Mouse (Mus musculus): ENCODE results near the gene Galk1. TPM values are rescaled to one million over a fixed set of nuclear protein-coding genes. Genes with fewer than 3 reads are reported as not detected.

The Galk1 gene
- polyA plus RNA-seq, 1 experiment from 2014 or later: 65.9 TPM

GRCm38 (mm10) chr11:116045173-116045572 is 32.7 kb upstream of the Galk1 start:
- 97% methylated on average over 6 of the region's 6 CpGs for whole genome bisulfite sequencing
- Histone ChIP-seq H3K4me3 (replicated peaks) (no peak overlapping the region), H3K4me1 (no peaks in the 10 kb centered on the region), H3K4me2 (no peak overlapping the region), H3K9me3 (replicated peaks) (no peaks in the 10 kb centered on the region), H3K9ac (replicated peaks) (no peak overlapping the region), H3K36me3 (peaks cover 52% of the 10 kb centered on the region), H3K27ac (replicated peaks) (no peak overlapping the region), H3K27me3 (replicated peaks) (no peaks in the 10 kb centered on the region)
- no peak for ATAC-seq (ENCODE audit: low FRiP score)

- H3K4me1 ChIP-seq: no peaks in the 10 kb centered on the region
- H3K27ac ChIP-seq (replicated peaks): no peak overlapping the region
- H3K9me3 ChIP-seq (replicated peaks): no peaks in the 10 kb centered on the region
- H3K9ac ChIP-seq (replicated peaks): no peak overlapping the region
- H3K4me3 ChIP-seq (replicated peaks): no peak overlapping the region
- H3K36me3 ChIP-seq: peaks cover 47% of the 10 kb centered on the region
- no peak overlapping the region for H3K4me2 ChIP-seq
- H3K27me3 ChIP-seq (replicated peaks): no peaks in the 10 kb centered on the region
- ATAC-seq (ENCODE audit: low FRiP score): no peak
- 100% methylated on average over 1 of the region's 1 CpGs for WGBS
Measured at GRCm38 (mm10) chr11:116043286-116043685, 30.8 kb upstream of the Galk1 start.

- Histone ChIP-seq H3K27me3 (replicated peaks) (no peaks in the 10 kb centered on the region), H3K9me3 (replicated peaks) (no peaks in the 10 kb centered on the region), H3K4me3 (replicated peaks) (no peak overlapping the region), H3K4me2 (no peak overlapping the region), H3K27ac (replicated peaks) (no peak overlapping the region), H3K4me1 (no peaks in the 10 kb centered on the region), H3K9ac (replicated peaks) (no peak overlapping the region), H3K36me3 (peaks cover 41% of the 10 kb centered on the region)
- 94% methylated on average over 5 of the region's 5 CpGs for WGBS
- ATAC-seq (ENCODE audit: low FRiP score): no peak
Measured at GRCm38 (mm10) chr11:116042372-116043138, 30.0 kb upstream of the Galk1 start.

- peaks cover 34% of the 10 kb centered on the region for H3K36me3 ChIP-seq
- no peak for ATAC-seq (ENCODE audit: low FRiP score)
- H3K4me2 ChIP-seq: no peak overlapping the region
- H3K4me1 ChIP-seq: no peaks in the 10 kb centered on the region
- H3K27me3 ChIP-seq (replicated peaks): no peaks in the 10 kb centered on the region
- H3K4me3 ChIP-seq (replicated peaks): no peak overlapping the region
- H3K9me3 ChIP-seq (replicated peaks): no peaks in the 10 kb centered on the region
- no peak overlapping the region for H3K9ac ChIP-seq (replicated peaks)
- no peak overlapping the region for H3K27ac ChIP-seq (replicated peaks)
- WGBS: 95% methylated on average over 2 of the region's 2 CpGs
Measured at GRCm38 (mm10) chr11:116041833-116042232, 29.3 kb upstream of the Galk1 start.

- H3K27ac ChIP-seq (replicated peaks): no peak overlapping the region
- ATAC-seq (ENCODE audit: low FRiP score): no peak
- H3K4me2 ChIP-seq: no peak overlapping the region
- H3K4me1 ChIP-seq: no peaks in the 10 kb centered on the region
- peaks cover 26% of the 10 kb centered on the region for H3K36me3 ChIP-seq
- H3K9ac ChIP-seq (replicated peaks): no peak overlapping the region
- no peaks in the 10 kb centered on the region for H3K27me3 ChIP-seq (replicated peaks)
- 95% methylated on average over 6 of the region's 6 CpGs for WGBS
- no peaks in the 10 kb centered on the region for H3K9me3 ChIP-seq (replicated peaks)
- H3K4me3 ChIP-seq (replicated peaks): no peak overlapping the region
Measured at GRCm38 (mm10) chr11:116040593-116040992, 28.1 kb upstream of the Galk1 start.

- Histone ChIP-seq H3K4me2 (no peak overlapping the region), H3K4me1 (peaks cover 7% of the 10 kb centered on the region), H3K36me3 (peaks cover 23% of the 10 kb centered on the region), H3K9me3 (replicated peaks) (no peaks in the 10 kb centered on the region), H3K4me3 (replicated peaks) (no peak overlapping the region), H3K27me3 (replicated peaks) (no peaks in the 10 kb centered on the region), H3K9ac (replicated peaks) (no peak overlapping the region), H3K27ac (replicated peaks) (no peak overlapping the region)
- 95% methylated on average over 9 of the region's 9 CpGs for WGBS
- ATAC-seq (ENCODE audit: low FRiP score): no peak
Measured at GRCm38 (mm10) chr11:116037826-116038225, 25.3 kb upstream of the Galk1 start.

GRCm38 (mm10) chr11:116036671-116037070 is 24.2 kb upstream of the Galk1 start:
- Histone ChIP-seq H3K9ac (replicated peaks) (no peak overlapping the region), H3K9me3 (replicated peaks) (no peaks in the 10 kb centered on the region), H3K27me3 (replicated peaks) (no peaks in the 10 kb centered on the region), H3K4me3 (replicated peaks) (no peak overlapping the region), H3K4me1 (peaks cover 18% of the 10 kb centered on the region), H3K4me2 (no peak overlapping the region), H3K36me3 (peaks cover 20% of the 10 kb centered on the region), H3K27ac (replicated peaks) (no peak overlapping the region)
- WGBS: 72% methylated on average over 3 of the region's 3 CpGs
- no peak for ATAC-seq (ENCODE audit: low FRiP score)

- ATAC-seq (ENCODE audit: low FRiP score): no peak
- H3K4me2 ChIP-seq: no peak overlapping the region
- WGBS: 98% methylated on average over 6 of the region's 6 CpGs
- H3K9ac ChIP-seq (replicated peaks): no peak overlapping the region
- no peaks in the 10 kb centered on the region for H3K9me3 ChIP-seq (replicated peaks)
- no peak overlapping the region for H3K4me3 ChIP-seq (replicated peaks)
- H3K27me3 ChIP-seq (replicated peaks): no peaks in the 10 kb centered on the region
- no peak overlapping the region for H3K27ac ChIP-seq (replicated peaks)
- peaks cover 30% of the 10 kb centered on the region for H3K4me1 ChIP-seq
- H3K36me3 ChIP-seq: peaks cover 11% of the 10 kb centered on the region
Measured at GRCm38 (mm10) chr11:116034584-116034983, 22.1 kb upstream of the Galk1 start.

GRCm38 (mm10) chr11:116030898-116031845 is 18.7 kb upstream of the Galk1 start:
- Histone ChIP-seq H3K27me3 (replicated peaks) (no peaks in the 10 kb centered on the region), H3K9ac (replicated peaks) (peak overlapping the region; percentile 89), H3K4me3 (replicated peaks) (peak overlapping the region; percentile 75), H3K36me3 (no peaks in the 10 kb centered on the region), H3K4me1 (peaks cover 35% of the 10 kb centered on the region), H3K4me2 (peak overlapping the region; percentile 76), H3K9me3 (replicated peaks) (no peaks in the 10 kb centered on the region), H3K27ac (replicated peaks) (peak overlapping the region; percentile 100)
- peak; percentile 43 for ATAC-seq (ENCODE audit: low FRiP score)
- WGBS: 27% methylated on average over 14 of the region's 14 CpGs

- Histone ChIP-seq H3K27ac (replicated peaks) (peak within 1 kb of the TSS; percentile 100), H3K4me2 (peak within 1 kb of the TSS; percentile 76), H3K27me3 (replicated peaks) (no peaks in the 10 kb centered on the region), H3K9ac (replicated peaks) (peak within 1 kb of the TSS; percentile 89), H3K4me1 (peaks cover 35% of the 10 kb centered on the region), H3K36me3 (no peaks in the 10 kb centered on the region), H3K4me3 (replicated peaks) (peak within 1 kb of the TSS; percentile 75), H3K9me3 (replicated peaks) (no peaks in the 10 kb centered on the region)
- under 1% methylated on average over 64 of the region's 67 CpGs for WGBS
- peak; percentile 93 for ATAC-seq (ENCODE audit: low FRiP score)
Measured at GRCm38 (mm10) chr11:116030088-116030897, 17.8 kb upstream of the Galk1 start, which contains the start of gene Unk. Unk (plus strand) TSS chr11:116030322.
